Mouse (Mus musculus) urinary bladder, adult 18-20 months (tissue): Measurements from ENCODE around the gene H6pd.
A peak's percentile ranks its signal among the peaks of the same experiment; 100 is the strongest.

Experiments used
- DNase-seq, 2 experiments: peaks; one replicate each; pipeline ENCODE4 v3.0.0; 2022; ENCODE audit warnings: low spot score in 2 of 2, mixed read lengths in 2 of 2

Gene H6pd

GRCm38 (mm10) chr4:149998786-149999509 is 9.9 kb downstream of the H6pd start:
- no peak for DNase-seq

GRCm38 (mm10) chr4:149997999-149998398 is 10.8 kb downstream of the H6pd start:
- no peak for DNase-seq

DNA sequence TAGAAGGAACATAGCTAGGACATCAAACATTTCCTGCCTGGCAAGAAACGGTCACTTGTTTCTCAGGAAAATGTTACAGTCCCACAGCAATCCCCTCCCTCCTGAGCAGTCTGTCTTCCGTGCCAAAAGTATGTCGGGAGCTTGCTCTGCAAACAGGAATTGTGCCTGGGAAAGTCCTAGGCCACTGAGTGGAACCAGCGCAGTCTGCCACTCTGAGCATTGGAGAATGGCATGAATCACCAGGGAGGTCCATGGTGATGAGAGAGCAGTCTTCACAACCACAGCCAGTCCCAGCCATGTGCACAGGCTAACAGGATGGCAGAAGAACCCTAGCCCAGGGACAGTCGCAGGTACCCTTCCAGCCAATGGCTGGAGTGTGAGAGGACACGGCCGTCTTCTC is 12.4 kb downstream of the H6pd start:
- no peak for DNase-seq

- DNase-seq = no peak
These were observed 12.9 kb downstream of the H6pd start for GRCm38 (mm10) chr4:149995911-149996310.

DNA sequence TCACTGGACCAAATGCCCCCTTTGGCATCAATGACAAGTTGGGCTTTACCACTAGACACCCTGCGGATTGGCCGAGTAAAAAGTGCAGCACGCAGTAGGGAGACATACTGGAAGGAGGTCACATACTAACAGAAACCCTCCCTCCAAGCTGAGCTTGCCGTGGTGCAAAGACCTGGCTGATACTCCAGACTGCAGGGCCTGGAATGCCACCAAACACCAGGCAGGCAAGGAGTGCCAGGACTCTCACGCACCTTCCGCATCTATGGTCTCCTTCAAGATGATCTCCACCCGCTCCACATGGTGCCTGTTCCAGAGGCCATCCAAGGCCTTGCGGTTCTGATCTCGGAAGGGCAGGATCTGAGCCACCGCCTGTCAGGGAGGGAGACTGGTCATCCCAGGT is 14.6 kb downstream of the H6pd start:
- DNase-seq = no peak

DNA sequence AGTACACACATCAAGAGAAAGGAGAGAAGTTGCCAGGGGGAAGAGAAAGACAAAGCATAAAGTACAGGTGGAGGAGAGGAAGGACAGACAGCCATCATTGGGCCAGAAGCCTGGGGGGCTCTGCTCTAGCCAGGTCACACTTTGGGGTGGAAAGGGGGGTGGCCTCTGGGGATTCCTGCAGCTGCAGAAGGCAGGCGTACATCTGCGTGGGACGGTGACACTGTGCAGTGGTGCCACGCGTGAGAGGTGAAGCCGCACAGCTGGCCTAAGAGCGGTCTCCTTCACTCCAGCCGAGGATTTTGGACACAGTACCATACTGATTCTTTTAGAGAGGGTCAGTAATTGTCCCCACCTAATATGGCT is 16.2 kb downstream of the H6pd start:
- no peak for DNase-seq

GRCm38 (mm10) chr4:149991755-149992669 is 16.8 kb downstream of the H6pd start:
- no peak for DNase-seq

- no peak for DNase-seq
These were observed 17.7 kb downstream of the H6pd start for GRCm38 (mm10) chr4:149990954-149991633.

GRCm38 (mm10) chr4:149990212-149990953 is 18.4 kb downstream of the H6pd start:
- no peak for DNase-seq

DNA sequence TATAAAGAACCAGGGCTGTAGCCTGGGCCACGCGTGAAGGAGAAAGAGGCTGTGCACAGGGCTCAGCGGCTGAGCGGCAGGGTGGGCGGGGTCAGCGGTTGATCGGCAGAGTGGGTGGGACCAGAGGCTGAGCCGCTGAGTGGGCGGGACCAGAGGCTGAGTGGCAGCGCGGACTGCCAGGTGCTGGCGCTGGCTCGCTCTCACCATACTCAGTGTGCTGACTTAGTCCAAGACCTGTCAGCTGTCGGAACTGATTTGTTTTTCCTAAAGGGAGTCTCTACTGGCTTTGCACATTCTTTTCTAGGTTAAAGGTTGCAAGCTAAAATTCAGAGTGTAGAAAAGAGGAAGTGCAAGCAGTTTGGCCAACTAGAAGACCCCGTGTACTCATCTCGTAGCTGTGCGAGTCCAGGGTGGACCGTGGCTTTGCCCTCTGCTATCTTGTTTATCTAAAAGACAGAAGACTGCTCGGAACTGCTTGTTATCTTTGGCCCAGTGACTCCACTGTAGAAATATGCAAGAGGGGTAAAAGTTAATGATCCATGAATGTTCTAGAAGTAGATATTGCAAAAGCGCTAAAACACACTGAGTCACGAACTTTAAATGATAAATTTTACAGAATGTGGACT is 19.8 kb downstream of the H6pd start:
- peak; percentile 75 to 85 for DNase-seq

DNA sequence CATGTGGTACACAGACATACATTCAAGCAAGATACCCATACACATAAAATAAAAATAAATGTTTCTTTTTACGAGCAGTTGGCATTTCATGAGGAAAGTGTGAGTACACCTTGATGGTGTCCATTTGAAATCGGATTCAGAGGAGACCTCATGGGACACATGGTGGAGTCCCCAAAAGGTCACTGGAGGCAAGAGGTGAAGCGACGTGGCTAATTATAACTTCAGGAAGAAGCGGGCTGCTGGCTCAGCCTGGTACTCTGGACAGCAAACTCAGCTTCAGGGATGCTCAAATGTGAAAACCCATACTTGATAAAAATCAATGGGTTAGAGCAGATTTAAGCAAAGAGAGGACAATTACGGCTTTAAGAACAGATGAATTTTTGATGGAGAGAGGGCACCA is 20.5 kb downstream of the H6pd start:
- DNase-seq = no peak

DNA sequence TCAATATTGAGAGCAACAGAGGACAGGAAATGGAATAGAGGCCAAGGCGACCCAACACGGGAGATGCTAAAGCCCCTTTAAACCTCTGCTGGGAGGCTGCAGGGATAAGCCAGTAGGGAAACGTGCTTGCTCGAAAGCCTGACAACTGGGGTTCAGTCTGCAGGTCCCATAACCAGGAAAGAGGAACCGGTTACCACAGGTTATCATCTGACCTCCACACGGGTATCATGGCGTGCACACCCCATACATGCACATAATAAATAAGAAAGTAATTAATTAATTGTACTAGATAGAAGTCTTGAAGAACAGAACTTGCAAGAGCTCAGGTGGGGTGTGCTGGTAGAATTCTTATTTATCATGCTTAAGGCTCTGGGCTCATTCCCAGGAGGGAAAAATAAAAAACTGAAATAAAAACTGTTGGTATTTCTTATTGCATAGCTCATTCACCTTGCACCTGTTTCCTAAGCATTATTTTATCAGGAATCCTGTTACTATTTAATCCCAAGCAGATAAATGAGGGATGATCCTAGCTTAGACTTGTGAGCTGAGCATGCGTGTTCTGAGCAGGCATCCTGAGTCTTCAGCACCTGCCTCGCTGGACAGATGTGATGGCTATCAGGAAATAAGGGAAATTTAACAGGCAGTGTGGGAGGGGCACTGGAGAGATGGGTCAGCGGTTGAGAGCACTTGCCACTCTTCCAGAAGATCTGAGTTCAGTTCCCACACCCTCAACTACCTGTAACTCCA is 22.0 kb downstream of the H6pd start:
- no peak for DNase-seq

DNA sequence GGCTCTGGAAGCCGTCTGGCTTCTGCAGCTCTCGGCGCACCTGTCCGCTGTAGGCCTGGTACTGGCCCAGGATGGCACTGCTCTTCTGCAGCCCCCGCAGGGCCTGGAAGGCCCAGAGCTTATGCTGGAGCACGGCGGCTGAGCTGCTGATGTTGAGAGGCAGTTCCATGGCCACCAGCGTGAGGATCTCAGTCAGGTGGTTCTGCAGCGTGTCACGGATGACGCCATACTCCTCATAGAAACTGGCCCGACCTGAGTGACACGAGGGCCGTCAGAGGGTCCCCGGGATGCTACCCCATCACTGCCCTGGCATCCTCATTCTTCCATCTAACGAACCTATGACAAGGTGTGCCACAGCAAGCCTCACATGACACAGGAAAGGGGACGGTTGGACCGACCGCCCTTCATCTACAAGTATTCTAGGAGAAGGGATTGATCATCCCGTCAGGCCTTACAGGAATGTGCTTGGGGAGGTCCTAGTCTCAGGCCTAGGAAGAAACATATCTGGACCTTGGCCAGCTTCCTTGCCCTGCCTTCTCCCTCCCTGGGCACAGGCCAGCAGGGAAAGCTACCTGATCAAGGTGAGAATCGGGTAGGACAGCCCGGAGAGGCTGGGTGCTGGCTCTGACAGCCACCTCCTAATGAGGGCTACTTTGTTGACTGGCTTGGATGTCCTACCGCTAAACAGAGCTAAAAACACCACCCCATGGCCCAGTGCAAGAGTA is 24.7 kb downstream of the H6pd start:
- DNase-seq = no peak

- DNase-seq = no peak
These were observed 26.7 kb downstream of the H6pd start for GRCm38 (mm10) chr4:149982154-149982553.

GRCm38 (mm10) chr4:149979819-149980308 is 29.0 kb downstream of the H6pd start:
- peak; percentile 58 to 72 for DNase-seq

DNA sequence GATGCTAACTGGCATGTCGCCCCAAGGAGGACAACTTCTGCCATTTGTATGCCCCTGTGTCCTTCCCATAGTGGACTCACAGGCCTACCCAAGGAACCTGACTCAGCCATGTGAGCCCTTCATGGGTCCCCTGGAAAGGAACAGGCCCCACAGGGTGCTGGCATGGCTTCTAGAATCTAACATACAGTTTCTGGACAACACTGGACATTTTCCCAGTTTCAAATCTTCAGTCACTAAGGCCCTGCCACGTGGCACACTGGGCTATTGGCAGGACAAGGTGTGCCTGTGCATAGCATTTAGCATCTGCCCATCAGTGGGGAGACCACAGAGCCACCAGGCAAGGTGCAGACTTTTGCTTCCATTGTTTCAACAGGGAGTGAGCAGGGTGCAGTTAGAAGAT is 30.0 kb downstream of the H6pd start:
- DNase-seq = no peak

GRCm38 (mm10) chr4:149977801-149978544 is 30.9 kb downstream of the H6pd start:
- DNase-seq = no peak

DNA sequence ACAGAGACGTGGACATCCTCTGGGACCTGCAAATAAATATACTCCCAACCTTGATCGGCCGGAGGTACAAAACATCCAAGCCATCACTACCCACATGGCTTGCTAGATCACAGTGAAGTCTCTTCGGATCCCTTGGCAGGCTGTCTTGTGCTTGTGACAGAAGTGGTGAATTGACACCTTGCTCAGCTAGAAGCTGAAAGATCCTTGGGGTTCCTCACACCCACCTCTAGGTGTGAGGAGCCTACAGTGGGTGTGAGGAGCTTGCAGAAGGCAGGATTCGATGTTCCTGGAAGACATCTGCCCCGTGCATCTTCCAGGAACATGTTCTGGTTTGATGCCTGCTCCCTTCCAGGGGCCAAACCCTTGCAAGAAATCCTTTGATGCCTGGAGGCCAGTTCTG is 31.6 kb downstream of the H6pd start:
- no peak for DNase-seq

DNA sequence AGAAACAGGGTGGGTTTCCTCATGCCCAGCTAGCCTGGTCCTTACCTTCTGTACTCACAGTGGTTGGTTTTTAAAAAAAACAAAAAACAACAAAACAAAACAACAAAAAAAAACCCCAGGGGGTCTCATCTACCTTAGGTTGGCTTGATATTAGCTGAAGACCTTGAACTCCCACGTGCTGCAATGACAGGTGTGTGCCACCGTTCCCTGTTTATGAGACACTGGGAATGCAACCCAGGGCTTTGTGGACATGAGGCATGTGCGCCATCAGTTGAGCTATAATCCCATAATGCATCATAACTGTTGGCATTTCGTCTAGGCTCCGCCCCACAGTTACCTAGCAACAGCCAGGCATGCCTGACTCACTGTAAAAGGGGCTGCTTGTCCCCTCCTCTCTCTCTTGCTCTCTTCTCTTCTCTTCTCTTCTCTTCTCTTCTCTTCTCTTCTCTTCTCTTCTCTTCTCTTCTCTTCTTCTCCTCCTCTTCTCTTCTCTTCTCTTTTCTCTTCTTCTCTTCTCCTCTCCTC is 33.0 kb downstream of the H6pd start:
- DNase-seq = no peak
